Mouse (Mus musculus): Measurements from ENCODE around the gene Gm20830. TPM values are rescaled to one million over a fixed set of nuclear protein-coding genes. Genes with fewer than 3 reads are reported as not detected.
"Not testable (repeated sequence)": the region's sequence is repeated elsewhere in the genome, so short reads cannot be mapped to it uniquely, and the experiment has no call there.

Gm20830 gene
- not detected for total RNA-seq (2022)

GRCm38 (mm10) chrY:6918182-6918581, at the start of gene Gm20830:
Gm20830 (minus strand) TSS chrY:6918282.
- DNase-seq (ENCODE audit: low spot score in 2 of 2), result not testable (repeated sequence)

Other genes starting within 250 kb of the Gm20830 start
- gene Gm21719, start 235.4 kb downstream of the Gm20830 start, total RNA-seq (2022), result not detected